Mouse (Mus musculus): ENCODE data around the gene Nle1. TPM values are rescaled to one million over a fixed set of nuclear protein-coding genes. Genes with fewer than 3 reads are reported as not detected.
"Not testable (repeated sequence)": the region's sequence is repeated elsewhere in the genome, so short reads cannot be mapped to it uniquely, and the experiment has no call there.

Nle1 gene
- polyA plus RNA-seq, 1 experiment from 2014 or later: 22.2 TPM

DNA sequence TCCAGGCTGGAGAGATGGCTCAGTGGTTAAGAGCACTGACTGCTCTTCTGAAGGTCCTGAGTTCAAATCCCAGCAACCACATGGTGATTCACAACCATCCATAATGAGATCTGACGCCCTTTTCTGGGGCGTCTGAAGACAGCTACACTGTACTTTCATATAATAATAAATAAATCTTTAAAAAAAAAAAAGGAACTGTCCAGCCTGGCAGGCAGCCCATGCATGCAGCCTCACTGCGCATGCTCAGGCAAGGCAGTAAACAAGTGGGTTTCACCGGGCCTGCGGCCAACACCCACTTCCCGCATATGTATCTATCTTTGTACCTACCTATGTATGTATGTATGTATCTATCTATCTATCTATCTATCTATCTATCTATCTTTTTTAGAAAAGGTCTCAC lies 15.7 kb upstream of the Nle1 start:
- not testable (repeated sequence) for H3K4me3 ChIP-seq (ENCODE audit: low read length); H3K27me3 ChIP-seq (ENCODE audit: control insufficient read depth, insufficient read depth, low read length); H3K4me1 ChIP-seq (ENCODE audit: control insufficient read depth, insufficient read depth, low read length); ATAC-seq (replicated peaks; ENCODE audit: extremely low read depth, insufficient read depth, low FRiP score); H3K4me2 ChIP-seq (ENCODE audit: low read depth, low read length); H3K9ac ChIP-seq (ENCODE audit: low read length); H3K9me3 ChIP-seq (replicated peaks; ENCODE audit: control insufficient read depth, low read length); H3K27ac ChIP-seq (ENCODE audit: low read length)
- peaks cover 38% of the 10 kb centered on the region for H3K36me3 ChIP-seq (ENCODE audit: control insufficient read depth, insufficient read depth)
- WGBS: 65% methylated on average over 6 of the region's 6 CpGs

DNA sequence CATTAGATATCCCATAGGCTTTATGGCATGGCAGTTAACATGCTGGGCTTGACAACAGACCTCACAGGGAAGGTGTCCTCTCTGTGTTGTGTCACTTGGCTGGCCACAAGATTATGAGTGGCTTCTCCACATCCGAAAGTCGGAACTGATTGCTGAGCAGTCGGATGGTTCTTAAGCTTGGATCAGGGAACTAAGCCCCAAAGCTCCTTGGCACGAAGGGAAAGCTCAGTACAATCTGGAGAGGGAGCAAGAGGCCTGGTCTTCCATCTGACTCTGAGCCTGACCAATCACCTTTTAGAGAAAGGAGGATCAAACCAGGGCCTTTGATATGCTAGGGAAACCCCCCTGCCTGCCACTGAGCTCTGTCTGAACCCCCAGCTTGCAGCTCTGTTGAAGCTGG lies 13.5 kb upstream of the Nle1 start:
- H3K27ac ChIP-seq (ENCODE audit: low read length): no peak overlapping the region
- 70% methylated on average over 4 of the region's 4 CpGs for WGBS
- peaks cover 9% of the 10 kb centered on the region; the same call in 1 of the 2 replicates for H3K4me1 ChIP-seq (ENCODE audit: control insufficient read depth, insufficient read depth, low read length)
- no peak overlapping the region for H3K4me2 ChIP-seq (ENCODE audit: low read depth, low read length)
- H3K4me3 ChIP-seq (ENCODE audit: low read length): no peak overlapping the region
- H3K9ac ChIP-seq (ENCODE audit: low read length): no peak overlapping the region
- no peak for ATAC-seq (replicated peaks; ENCODE audit: extremely low read depth, insufficient read depth, low FRiP score)
- no peaks in the 10 kb centered on the region for H3K9me3 ChIP-seq (replicated peaks; ENCODE audit: control insufficient read depth, low read length)
- H3K36me3 ChIP-seq (ENCODE audit: control insufficient read depth, insufficient read depth): peaks cover 35% of the 10 kb centered on the region
- no peaks in the 10 kb centered on the region for H3K27me3 ChIP-seq (ENCODE audit: control insufficient read depth, insufficient read depth, low read length)

DNA sequence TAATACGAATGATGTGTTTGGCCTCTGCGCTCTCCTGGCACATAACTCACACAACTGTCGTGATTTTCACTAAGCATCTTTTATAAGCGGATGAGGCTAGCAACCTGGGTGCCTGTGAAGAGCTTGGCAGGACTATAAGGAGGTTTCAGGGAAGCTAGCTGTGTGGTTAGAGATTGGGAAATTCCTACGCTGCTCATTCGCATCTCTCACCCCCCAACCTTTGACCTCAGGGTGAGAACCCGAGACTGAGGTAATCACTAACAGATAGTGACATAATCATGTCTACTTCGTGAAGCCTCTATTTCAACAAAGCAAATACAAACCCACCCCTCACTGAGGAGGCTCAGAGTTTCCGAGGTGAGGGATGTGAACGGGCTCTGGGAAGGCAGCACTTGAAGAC lies 12.6 kb upstream of the Nle1 start:
- Histone ChIP-seq H3K36me3 (ENCODE audit: control insufficient read depth, insufficient read depth) (peaks cover 26% of the 10 kb centered on the region), H3K4me3 (ENCODE audit: low read length) (no peak overlapping the region), H3K9ac (ENCODE audit: low read length) (no peak overlapping the region), H3K9me3 (replicated peaks; ENCODE audit: control insufficient read depth, low read length) (no peaks in the 10 kb centered on the region), H3K4me1 (ENCODE audit: control insufficient read depth, insufficient read depth, low read length) (peaks cover 8% of the 10 kb centered on the region; the same call in 1 of the 2 replicates), H3K27me3 (ENCODE audit: control insufficient read depth, insufficient read depth, low read length) (no peaks in the 10 kb centered on the region), H3K27ac (ENCODE audit: low read length) (no peak overlapping the region), H3K4me2 (ENCODE audit: low read depth, low read length) (no peak overlapping the region)
- ATAC-seq (replicated peaks; ENCODE audit: extremely low read depth, insufficient read depth, low FRiP score): no peak
- WGBS: 48% methylated on average over 10 of the region's 10 CpGs

DNA sequence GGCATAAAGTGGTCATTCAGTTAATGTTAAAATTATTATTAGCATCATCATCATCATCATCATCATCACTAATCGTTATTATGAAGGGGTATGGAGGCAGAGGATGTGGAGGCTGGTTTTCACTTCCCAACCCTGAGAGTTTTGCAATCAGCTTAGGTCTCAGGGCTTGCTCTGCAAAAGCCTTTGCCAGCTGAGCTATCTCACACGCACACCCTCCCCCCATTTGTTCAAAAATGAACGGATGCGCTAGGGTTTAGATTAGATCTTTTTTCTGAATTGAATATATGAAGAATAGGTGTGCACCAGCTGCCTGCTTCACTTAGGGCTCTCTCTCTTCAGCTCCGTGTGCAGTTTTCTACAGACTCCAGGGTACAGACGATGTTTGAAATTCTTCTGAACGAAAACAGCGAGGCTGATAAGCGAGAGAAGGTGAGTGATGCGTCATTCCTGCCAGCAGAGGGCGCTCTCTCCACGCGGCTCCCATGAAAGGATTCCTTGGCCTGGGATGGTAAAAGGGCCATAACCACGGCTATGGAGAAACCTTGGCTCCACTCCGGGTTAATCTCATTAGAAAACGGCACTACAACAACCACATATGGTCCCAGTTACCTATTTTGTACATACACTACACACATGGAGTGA lies 6.6 kb upstream of the Nle1 start:
- Histone ChIP-seq H3K27me3 (ENCODE audit: control insufficient read depth, insufficient read depth, low read length) (no peaks in the 10 kb centered on the region), H3K4me2 (ENCODE audit: low read depth, low read length) (peak overlapping the region; percentile 74), H3K4me3 (ENCODE audit: low read length) (peak overlapping the region; percentile 17), H3K4me1 (ENCODE audit: control insufficient read depth, insufficient read depth, low read length) (peaks cover 26% of the 10 kb centered on the region), H3K36me3 (ENCODE audit: control insufficient read depth, insufficient read depth) (peaks cover 11% of the 10 kb centered on the region; the same call in 1 of the 2 replicates), H3K27ac (ENCODE audit: low read length) (no peak overlapping the region), H3K9ac (ENCODE audit: low read length) (no peak overlapping the region), H3K9me3 (replicated peaks; ENCODE audit: control insufficient read depth, low read length) (no peaks in the 10 kb centered on the region)
- no peak for ATAC-seq (replicated peaks; ENCODE audit: extremely low read depth, insufficient read depth, low FRiP score)
- WGBS: 6% methylated on average over 16 of the region's 16 CpGs

DNA sequence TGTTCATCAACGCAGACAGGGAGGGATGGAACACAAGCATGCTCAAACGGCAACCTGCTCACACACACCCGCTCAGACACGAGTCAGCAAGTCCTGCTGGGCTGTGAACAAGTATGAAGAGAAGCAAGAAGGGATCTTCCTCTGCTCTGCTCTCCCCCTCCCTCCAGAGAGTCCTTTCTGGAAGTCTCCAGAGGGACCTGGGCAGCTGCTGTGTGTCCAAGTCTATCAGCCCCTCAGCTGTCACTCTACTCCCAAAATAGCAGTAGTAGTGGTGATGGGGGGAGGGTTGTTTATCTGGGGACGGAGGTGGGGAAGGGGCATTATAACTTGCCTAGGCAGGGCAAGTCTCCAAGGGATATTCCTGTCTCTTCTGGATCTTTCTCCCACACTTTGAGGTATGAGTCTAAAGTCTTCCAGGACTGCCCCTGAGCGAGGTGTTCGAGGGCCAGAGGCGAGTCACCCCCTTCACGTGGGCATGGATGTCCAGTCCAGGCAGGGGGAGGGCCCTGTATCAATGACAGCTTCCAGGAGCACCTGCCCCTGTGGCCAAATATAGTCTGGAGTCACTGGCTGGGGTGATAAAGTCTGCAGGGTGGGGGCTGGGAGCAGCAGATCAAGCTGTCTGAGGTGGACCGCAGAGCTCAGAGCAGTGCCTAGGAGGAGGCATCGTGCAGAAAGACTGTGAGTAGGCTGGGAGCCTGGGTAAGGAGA lies 2.6 kb upstream of the Nle1 start:
- Histone ChIP-seq H3K9ac (ENCODE audit: low read length) (peak overlapping the region; percentile 66), H3K27me3 (ENCODE audit: control insufficient read depth, insufficient read depth, low read length) (no peaks in the 10 kb centered on the region), H3K4me2 (ENCODE audit: low read depth, low read length) (peak overlapping the region; percentile 74), H3K4me1 (ENCODE audit: control insufficient read depth, insufficient read depth, low read length) (peaks cover 41% of the 10 kb centered on the region), H3K9me3 (replicated peaks; ENCODE audit: control insufficient read depth, low read length) (no peaks in the 10 kb centered on the region), H3K36me3 (ENCODE audit: control insufficient read depth, insufficient read depth) (peaks cover 5% of the 10 kb centered on the region), H3K27ac (ENCODE audit: low read length) (peak overlapping the region; percentile 89), H3K4me3 (ENCODE audit: low read length) (peak overlapping the region; percentile 59)
- ATAC-seq (replicated peaks; ENCODE audit: extremely low read depth, insufficient read depth, low FRiP score): peak; percentile 91
- 25% methylated on average over 11 of the region's 11 CpGs for WGBS

DNA sequence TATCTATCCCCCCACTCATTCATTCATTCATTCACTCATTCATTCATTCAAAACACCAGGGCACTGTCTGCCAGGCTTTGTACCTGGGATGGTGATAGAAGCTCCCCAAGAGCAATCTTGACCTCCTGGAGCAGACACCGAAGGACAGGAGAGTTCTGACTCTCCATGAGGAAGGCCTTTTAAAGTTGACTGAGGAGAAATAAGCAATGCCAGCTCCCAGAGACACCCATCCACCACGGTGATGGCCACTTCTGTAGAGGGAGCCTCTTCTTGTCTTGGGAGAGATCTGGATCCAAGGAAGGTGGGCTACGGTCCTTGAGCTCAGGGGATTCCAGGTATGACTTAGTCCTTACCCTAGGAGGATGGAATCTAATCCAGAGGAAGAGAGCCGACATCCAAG lies 2.0 kb upstream of the Nle1 start, which contains the start of gene Unc45b:
Gene Unc45b (plus strand): TSS at position 301 of the 400 bp plus-strand sequence.
- Histone ChIP-seq H3K27ac (ENCODE audit: low read length) (peak within 1 kb of the TSS; percentile 89), H3K9me3 (replicated peaks; ENCODE audit: control insufficient read depth, low read length) (no peaks in the 10 kb centered on the region), H3K4me1 (ENCODE audit: control insufficient read depth, insufficient read depth, low read length) (peaks cover 41% of the 10 kb centered on the region), H3K9ac (ENCODE audit: low read length) (peak within 1 kb of the TSS; percentile 66), H3K36me3 (ENCODE audit: control insufficient read depth, insufficient read depth) (peaks cover 5% of the 10 kb centered on the region), H3K27me3 (ENCODE audit: control insufficient read depth, insufficient read depth, low read length) (no peaks in the 10 kb centered on the region), H3K4me3 (ENCODE audit: low read length) (peak within 1 kb of the TSS; percentile 59), H3K4me2 (ENCODE audit: low read depth, low read length) (peak within 1 kb of the TSS; percentile 74)
- ATAC-seq (replicated peaks; ENCODE audit: extremely low read depth, insufficient read depth, low FRiP score): no peak
- WGBS: 52% methylated on average over 4 of the region's 4 CpGs

DNA sequence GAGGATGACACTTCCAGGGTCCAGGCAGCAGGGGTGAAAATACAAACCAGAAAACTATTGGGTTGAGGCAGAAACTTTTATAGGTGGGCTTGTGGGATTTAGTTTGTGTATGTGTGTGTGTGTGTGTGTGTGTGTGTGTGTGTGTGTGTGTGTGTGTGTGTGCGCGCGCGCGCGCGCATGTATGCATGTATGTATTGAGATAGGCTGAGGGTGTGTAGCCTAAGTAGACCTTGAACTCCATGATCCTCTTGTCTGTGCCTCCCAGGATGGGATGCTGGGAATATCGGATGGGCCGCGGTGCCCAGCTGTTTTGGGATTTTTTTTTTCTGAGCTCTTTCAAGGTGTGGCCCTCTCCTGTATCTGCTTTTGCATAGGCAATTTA lies 388 bp upstream of the Nle1 start:
- H3K4me1 ChIP-seq (ENCODE audit: control insufficient read depth, insufficient read depth, low read length): peaks cover 28% of the 10 kb centered on the region
- 0 out of 2 replicates have a peak overlapping the region, but pooled peaks have one; percentile 23 for H3K27ac ChIP-seq (ENCODE audit: low read length)
- H3K36me3 ChIP-seq (ENCODE audit: control insufficient read depth, insufficient read depth): peaks cover 17% of the 10 kb centered on the region
- no peak for ATAC-seq (replicated peaks; ENCODE audit: extremely low read depth, insufficient read depth, low FRiP score)
- 83% methylated on average over 3 of the region's 10 CpGs for WGBS
- H3K4me2 ChIP-seq (ENCODE audit: low read depth, low read length): peak overlapping the region; percentile 83
- H3K4me3 ChIP-seq (ENCODE audit: low read length): peak overlapping the region; percentile 83
- H3K9me3 ChIP-seq (replicated peaks; ENCODE audit: control insufficient read depth, low read length): no peaks in the 10 kb centered on the region
- H3K27me3 ChIP-seq (ENCODE audit: control insufficient read depth, insufficient read depth, low read length): no peaks in the 10 kb centered on the region
- peak overlapping the region; percentile 86 for H3K9ac ChIP-seq (ENCODE audit: low read length)

DNA sequence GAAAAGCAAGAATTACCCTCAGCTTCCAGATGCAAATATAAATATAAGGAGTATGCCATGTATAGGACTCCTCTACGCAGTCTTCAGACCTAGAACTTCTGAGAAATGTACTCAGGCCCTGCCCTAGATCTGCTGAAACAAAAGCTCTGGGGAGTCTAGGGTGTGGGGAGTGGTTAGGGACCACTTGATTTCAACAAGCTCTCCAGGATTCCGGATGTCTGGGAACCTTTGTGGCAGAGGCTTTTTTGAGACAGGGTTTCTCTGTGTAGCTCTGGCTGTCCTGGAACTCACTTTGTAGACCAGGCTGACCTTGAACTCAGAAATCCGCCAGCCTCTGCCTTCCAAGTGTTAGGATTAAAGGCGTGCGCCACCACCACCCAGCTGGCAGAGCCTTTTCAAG lies 2.4 kb downstream of the Nle1 start:
- Histone ChIP-seq H3K4me1 (ENCODE audit: control insufficient read depth, insufficient read depth, low read length) (peaks cover 21% of the 10 kb centered on the region), H3K27me3 (ENCODE audit: control insufficient read depth, insufficient read depth, low read length) (no peaks in the 10 kb centered on the region), H3K4me2 (ENCODE audit: low read depth, low read length) (no peak overlapping the region), H3K9ac (ENCODE audit: low read length) (no peak overlapping the region), H3K4me3 (ENCODE audit: low read length) (no peak overlapping the region), H3K27ac (ENCODE audit: low read length) (no peak overlapping the region), H3K9me3 (replicated peaks; ENCODE audit: control insufficient read depth, low read length) (no peaks in the 10 kb centered on the region), H3K36me3 (ENCODE audit: control insufficient read depth, insufficient read depth) (peaks cover 36% of the 10 kb centered on the region)
- WGBS: 90% methylated on average over 5 of the region's 5 CpGs
- no peak for ATAC-seq (replicated peaks; ENCODE audit: extremely low read depth, insufficient read depth, low FRiP score)

DNA sequence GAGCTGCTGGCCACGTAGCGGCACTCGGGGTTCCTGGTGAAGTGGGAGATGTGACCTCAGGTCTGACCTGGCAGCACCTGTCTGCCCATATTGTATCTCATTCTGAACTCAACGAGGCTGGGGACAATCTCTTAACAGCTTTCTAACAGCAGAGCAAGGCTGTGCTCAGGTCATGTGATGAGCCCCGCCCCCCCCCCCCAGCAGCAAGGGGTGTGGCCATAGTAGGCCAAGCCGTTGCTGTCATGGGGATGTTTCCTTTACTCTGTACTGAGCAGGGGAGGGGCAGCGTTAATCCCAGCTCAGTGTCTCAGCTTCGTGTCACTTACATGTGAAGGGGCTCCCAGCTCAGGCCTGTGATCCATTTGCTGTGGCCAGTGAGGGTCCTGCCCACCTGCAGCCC lies 3.3 kb downstream of the Nle1 start:
- peaks cover 42% of the 10 kb centered on the region for H3K36me3 ChIP-seq (ENCODE audit: control insufficient read depth, insufficient read depth)
- no peak overlapping the region for H3K4me3 ChIP-seq (ENCODE audit: low read length)
- 54% methylated on average over 8 of the region's 8 CpGs for WGBS
- H3K9ac ChIP-seq (ENCODE audit: low read length): no peak overlapping the region
- peaks cover 15% of the 10 kb centered on the region for H3K4me1 ChIP-seq (ENCODE audit: control insufficient read depth, insufficient read depth, low read length)
- no peak overlapping the region for H3K4me2 ChIP-seq (ENCODE audit: low read depth, low read length)
- H3K9me3 ChIP-seq (replicated peaks; ENCODE audit: control insufficient read depth, low read length): no peaks in the 10 kb centered on the region
- no peak overlapping the region for H3K27ac ChIP-seq (ENCODE audit: low read length)
- no peaks in the 10 kb centered on the region for H3K27me3 ChIP-seq (ENCODE audit: control insufficient read depth, insufficient read depth, low read length)
- ATAC-seq (replicated peaks; ENCODE audit: extremely low read depth, insufficient read depth, low FRiP score): no peak
